Mouse (Mus musculus) kidney, adult 2 months (tissue): ENCODE results near the gene P2ry14. TPM values are rescaled to one million over a fixed set of nuclear protein-coding genes. Genes with fewer than 3 reads are reported as not detected.

ENCODE experiments used
- DNase-seq: peaks from one replicate; pipeline ENCODE4 v3.0.0; 2021
- H3K27ac ChIP-seq: fragments of 200-500 bp; 2 replicates; pipeline ENCODE4 v1.5.1; 2012; ENCODE audit warnings: low read depth, low read length, control low read depth, inconsistent platforms; ENCODE audit not compliant: insufficient read depth
- H3K27me3 ChIP-seq: fragments of 200-500 bp; replicated peaks from 2 replicates; pipeline ENCODE4 v1.6.1; 2012; ENCODE audit warnings: mild to moderate bottlenecking, moderate library complexity, low read length, inconsistent platforms; ENCODE audit not compliant: control insufficient read depth, insufficient read depth
- H3K36me3 ChIP-seq: fragments of 200-500 bp; 2 replicates; pipeline ENCODE4 v1.6.1; 2012; ENCODE audit warnings: mild to moderate bottlenecking, moderate library complexity, low read length, inconsistent platforms; ENCODE audit not compliant: control insufficient read depth, insufficient read depth
- H3K4me1 ChIP-seq: fragments of 200-500 bp; 2 replicates; pipeline ENCODE4 v1.6.1; 2011; ENCODE audit warnings: low read length; ENCODE audit not compliant: control insufficient read depth, insufficient read depth
- H3K4me3 ChIP-seq: fragments of 200-500 bp; 2 replicates; pipeline ENCODE4 v1.5.1; 2011; ENCODE audit warnings: mild to moderate bottlenecking, low read depth, low read length, control low read depth; ENCODE audit not compliant: insufficient read depth
- CTCF ChIP-seq: fragments of 200-500 bp; conservative IDR thresholded peaks from 2 replicates; pipeline ENCODE4 v1.5.1; 2011; ENCODE audit warnings: low read depth, mild to moderate bottlenecking, control low read depth, low read length, moderate library complexity, mixed read lengths; ENCODE audit not compliant: insufficient read depth, insufficient read length
- POLR2A ChIP-seq: fragments of 200-500 bp; IDR thresholded peaks from one replicate; pipeline ENCODE4 v1.6.1; 2011; ENCODE audit warnings: low read depth, low read length, control low read depth
- WGBS: fragments of 180-500 bp; shearing (Covaris S2); methylation state at CpG from one replicate; pipeline ENCODE4 v1.1.7; 2018; 5-methylcytosine and 5-hydroxymethylcytosine counted together
- polyA plus RNA-seq: library from polyadenylated mRNA; depleted of rRNA; stranded (reverse); fragments of >200 nt; gene quantifications from 2 replicates; pipeline ENCODE4 v1.2.3, GENCODE M21; 2012

P2ry14 gene
- polyA plus RNA-seq, 1 experiment: 3.8 TPM

GRCm38 (mm10) chr3:59107439-59107838 lies 46.0 kb downstream of the P2ry14 start:
- H3K27ac ChIP-seq: no peak overlapping the region
- TF ChIP-seq CTCF (no peak), POLR2A (no peak)
- no peaks in the 10 kb centered on the region for H3K36me3 ChIP-seq
- DNase-seq: no peak
- no peaks in the 10 kb centered on the region for H3K4me1 ChIP-seq
- no peak overlapping the region for H3K4me3 ChIP-seq
- WGBS: 95% methylated on average over 4 of the region's 4 CpGs
- H3K27me3 ChIP-seq: no peaks in the 10 kb centered on the region

- H3K27me3 ChIP-seq: no peaks in the 10 kb centered on the region
- no peak for DNase-seq
- no peaks in the 10 kb centered on the region for H3K4me1 ChIP-seq
- no peak overlapping the region for H3K27ac ChIP-seq
- 81% methylated on average over 4 of the region's 4 CpGs for WGBS
- H3K4me3 ChIP-seq: no peak overlapping the region
- TF ChIP-seq CTCF (no peak), POLR2A (no peak)
- no peaks in the 10 kb centered on the region for H3K36me3 ChIP-seq
Measured at GRCm38 (mm10) chr3:59104462-59104861, 49.0 kb downstream of the P2ry14 start.

GRCm38 (mm10) chr3:59102146-59102545 lies 51.3 kb downstream of the P2ry14 start:
- WGBS: 92% methylated on average over 2 of the region's 2 CpGs
- no peak for DNase-seq
- Histone ChIP-seq H3K27ac (no peak overlapping the region), H3K4me3 (no peak overlapping the region), H3K36me3 (no peaks in the 10 kb centered on the region), H3K4me1 (no peaks in the 10 kb centered on the region), H3K27me3 (no peaks in the 10 kb centered on the region)
- TF ChIP-seq POLR2A: no peak
- TF ChIP-seq CTCF: no peak

- H3K4me3 ChIP-seq: no peak within 1 kb of the TSS
- no peaks in the 10 kb centered on the region for H3K36me3 ChIP-seq
- no peak for TF ChIP-seq POLR2A
- TF ChIP-seq CTCF: no peak
- WGBS: 65% methylated on average over 6 of the region's 6 CpGs
- H3K4me1 ChIP-seq: no peaks in the 10 kb centered on the region
- no peak within 1 kb of the TSS for H3K27ac ChIP-seq
- no peaks in the 10 kb centered on the region for H3K27me3 ChIP-seq
- no peak for DNase-seq
Measured at GRCm38 (mm10) chr3:59101218-59101986, 52.0 kb downstream of the P2ry14 start, which contains the start of gene Gpr171. Gene Gpr171, minus strand, starts transcription at chr3:59101821.

GRCm38 (mm10) chr3:59098540-59098939 lies 54.9 kb downstream of the P2ry14 start:
- WGBS: 81% methylated on average over 10 of the region's 10 CpGs
- TF ChIP-seq CTCF: no peak
- Histone ChIP-seq H3K27ac (no peak overlapping the region), H3K4me3 (no peak overlapping the region), H3K36me3 (no peaks in the 10 kb centered on the region), H3K4me1 (no peaks in the 10 kb centered on the region), H3K27me3 (no peaks in the 10 kb centered on the region)
- DNase-seq: no peak

GRCm38 (mm10) chr3:59097421-59097820 lies 56.0 kb downstream of the P2ry14 start:
- Histone ChIP-seq H3K4me1 (no peaks in the 10 kb centered on the region), H3K36me3 (no peaks in the 10 kb centered on the region), H3K4me3 (no peak overlapping the region), H3K27me3 (no peaks in the 10 kb centered on the region), H3K27ac (no peak overlapping the region)
- TF ChIP-seq CTCF (no peak), POLR2A (no peak)
- DNase-seq: no peak
- 86% methylated on average over 6 of the region's 6 CpGs for WGBS

- DNase-seq: no peak
- 66% methylated on average over 11 of the region's 11 CpGs for WGBS
- H3K4me3 ChIP-seq: no peak overlapping the region
Measured at GRCm38 (mm10) chr3:59092702-59093101, 60.7 kb downstream of the P2ry14 start.

GRCm38 (mm10) chr3:59080919-59081318 lies 72.5 kb downstream of the P2ry14 start:
- no peaks in the 10 kb centered on the region for H3K27me3 ChIP-seq
- 29% methylated on average over 7 of the region's 7 CpGs for WGBS
- TF ChIP-seq POLR2A (no peak), CTCF (no peak)
- H3K36me3 ChIP-seq: no peaks in the 10 kb centered on the region
- H3K27ac ChIP-seq: no peak overlapping the region
- no peaks in the 10 kb centered on the region for H3K4me1 ChIP-seq
- no peak overlapping the region for H3K4me3 ChIP-seq
- no peak for DNase-seq

More at GRCm38 (mm10) chr3:59092702-59093101, 60.7 kb downstream of the P2ry14 start:
- H3K27me3 ChIP-seq: no peaks in the 10 kb centered on the region
- H3K27ac ChIP-seq: no peak overlapping the region
- TF ChIP-seq POLR2A: no peak
- no peak for TF ChIP-seq CTCF
- H3K36me3 ChIP-seq: no peaks in the 10 kb centered on the region
- H3K4me1 ChIP-seq: no peaks in the 10 kb centered on the region
